Mouse (Mus musculus) forebrain, embryonic 10.5 days (tissue): ENCODE results near the gene Dhrs1. TPM values are rescaled to one million over a fixed set of nuclear protein-coding genes. Genes with fewer than 3 reads are reported as not detected.
A peak's percentile ranks its signal among the peaks of the same experiment; 100 is the strongest.

ENCODE experiments used
- DNase-seq: peaks from one replicate; pipeline ENCODE4 v3.0.0-alpha.2; 2017; ENCODE audit warnings: low spot score; ENCODE audit errors: extremely low spot score
- H3K27ac ChIP-seq: fragments of 300-500 bp; sonication (generic); 2 replicates; pipeline ENCODE4 v1.5.1; 2016; ENCODE audit warnings: mild to moderate bottlenecking
- H3K27me3 ChIP-seq: fragments of 300-500 bp; sonication (generic); 2 replicates; pipeline ENCODE4 v1.6.1; 2016; ENCODE audit warnings: mild to moderate bottlenecking; ENCODE audit not compliant: poor library complexity, severe bottlenecking
- H3K36me3 ChIP-seq: fragments of 300-500 bp; sonication (generic); replicated peaks from 2 replicates; pipeline ENCODE4 v1.6.1; 2016; ENCODE audit warnings: mild to moderate bottlenecking, moderate library complexity
- H3K4me1 ChIP-seq: fragments of 300-500 bp; sonication (generic); 2 replicates; pipeline ENCODE4 v1.6.1; 2016
- H3K4me3 ChIP-seq: fragments of 300-500 bp; sonication (generic); 2 replicates; pipeline ENCODE4 v1.5.1; 2016; ENCODE audit warnings: mild to moderate bottlenecking, moderate library complexity
- H3K9me3 ChIP-seq: fragments of 300-500 bp; sonication (generic); 2 replicates; pipeline ENCODE4 v1.6.1; 2016; ENCODE audit warnings: mild to moderate bottlenecking, moderate library complexity
- WGBS: fragments of 180-500 bp; shearing (Covaris S2); methylation state at CpG from one replicate; pipeline ENCODE4 v1.1.7; 2016; 5-methylcytosine and 5-hydroxymethylcytosine counted together
- polyA plus RNA-seq: library from polyadenylated mRNA; unstranded; fragments of >200 nt; fragmentation: Nextera tagmentation; extraction: Ambion mirVana; gene quantifications from 2 replicates; pipeline ENCODE4 v1.2.1, GENCODE M21; 2016

The Dhrs1 gene
- polyA plus RNA-seq, 1 experiment from 2014 or later = 62.5 TPM

DNA sequence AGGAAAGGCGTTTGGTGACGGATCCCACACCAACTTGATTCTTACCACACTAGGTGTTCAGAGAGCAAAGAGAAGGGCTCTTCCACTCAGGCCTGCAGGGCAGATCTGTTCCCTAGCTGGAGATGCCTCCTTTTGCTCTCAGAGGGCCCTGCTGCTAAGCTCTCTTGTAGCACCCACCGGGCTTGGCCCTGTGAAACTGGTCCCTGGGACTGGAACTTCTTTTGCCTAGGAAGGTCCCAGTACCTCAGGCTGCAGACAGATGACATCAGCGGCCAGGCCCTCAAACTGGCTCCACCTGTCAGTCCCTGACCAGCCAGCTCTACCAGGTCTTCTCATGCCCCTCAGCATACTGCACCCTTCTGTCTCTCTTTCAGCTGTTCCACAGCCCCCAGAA, 31.8 kb downstream of the Dhrs1 start, which contains the start of gene Tgm1:
Gene Tgm1, minus strand, starts transcription at position 198 of the 394 bp plus-strand sequence.
- Histone ChIP-seq H3K27me3 (peaks cover 35% of the 10 kb centered on the region), H3K36me3 (peaks cover 27% of the 10 kb centered on the region), H3K27ac (0 out of 2 replicates have a peak within 1 kb of the TSS, but pooled peaks have one; percentile 15), H3K4me1 (peaks cover 18% of the 10 kb centered on the region), H3K4me3 (peak within 1 kb of the TSS; percentile 37), H3K9me3 (no peaks in the 10 kb centered on the region)
- 26% methylated on average over 4 of the region's 4 CpGs for WGBS
- DNase-seq = no peak

DNA sequence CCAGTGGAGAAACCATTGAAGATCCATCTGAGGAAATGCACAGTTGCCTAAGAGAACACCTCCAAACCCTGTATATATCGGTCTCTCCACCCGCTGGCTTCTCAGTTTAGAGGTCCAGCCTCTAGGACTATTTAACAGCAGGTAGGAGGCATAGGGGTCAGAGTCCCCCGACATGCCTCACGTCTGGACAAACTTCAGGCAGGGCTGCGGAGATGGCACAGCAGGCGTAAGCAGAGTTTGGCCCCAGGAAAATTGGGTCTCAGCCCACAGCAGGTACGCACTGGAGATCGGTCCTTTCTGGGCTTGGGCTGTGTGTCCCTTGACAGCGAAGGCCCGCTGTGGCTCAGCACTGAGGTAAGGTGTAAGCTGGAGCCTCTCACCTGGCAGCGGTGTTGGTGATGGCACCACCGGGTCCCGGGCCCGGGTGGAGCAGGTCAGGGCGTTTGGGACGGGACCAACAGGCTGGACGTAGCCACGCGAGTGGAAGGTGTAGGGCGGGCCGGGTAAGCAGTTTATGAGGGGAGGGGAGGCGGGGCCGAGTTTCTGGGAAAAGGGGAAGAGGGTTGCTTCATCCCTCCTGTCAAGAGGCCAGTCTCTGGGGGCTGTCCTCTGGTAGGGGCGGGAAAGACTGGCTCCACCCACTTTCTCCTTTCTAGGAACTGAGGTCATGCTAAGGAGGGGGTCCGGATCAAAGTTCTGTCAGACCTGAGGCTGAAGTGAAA, 32.3 kb downstream of the Dhrs1 start:
- 0 out of 2 replicates have a peak overlapping the region, but pooled peaks have one; percentile 15 for H3K27ac ChIP-seq
- peaks cover 35% of the 10 kb centered on the region for H3K27me3 ChIP-seq
- H3K9me3 ChIP-seq = no peaks in the 10 kb centered on the region
- peak overlapping the region; percentile 37 for H3K4me3 ChIP-seq
- H3K36me3 ChIP-seq = peaks cover 22% of the 10 kb centered on the region
- WGBS = 17% methylated on average over 25 of the region's 25 CpGs
- peaks cover 18% of the 10 kb centered on the region for H3K4me1 ChIP-seq
- no peak for DNase-seq

DNA sequence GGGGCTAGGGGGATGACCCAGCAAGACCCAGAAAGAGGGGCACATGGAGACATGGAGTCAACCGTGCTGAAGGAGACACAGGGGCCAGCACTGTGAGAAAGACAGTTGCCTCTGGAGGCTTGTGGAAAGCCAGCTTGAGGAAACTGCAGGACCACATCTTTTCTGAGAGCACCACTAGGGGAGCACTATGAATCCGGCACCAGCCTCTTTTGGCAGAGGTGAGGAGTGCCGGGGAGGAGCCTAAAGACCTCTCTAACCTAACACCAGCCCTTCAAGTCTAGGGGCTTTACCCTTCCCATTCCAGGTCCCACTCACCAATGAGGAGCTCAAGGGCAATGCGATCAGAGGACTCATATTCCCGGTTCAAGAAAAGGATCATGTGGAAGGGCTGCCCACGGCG, 33.7 kb downstream of the Dhrs1 start:
- H3K9me3 ChIP-seq = no peaks in the 10 kb centered on the region
- peaks cover 35% of the 10 kb centered on the region for H3K27me3 ChIP-seq
- no peak for DNase-seq
- no peak overlapping the region for H3K27ac ChIP-seq
- H3K36me3 ChIP-seq = peaks cover 9% of the 10 kb centered on the region
- WGBS = 88% methylated on average over 7 of the region's 7 CpGs
- H3K4me1 ChIP-seq = peaks cover 12% of the 10 kb centered on the region
- H3K4me3 ChIP-seq = no peak overlapping the region

GRCm38 (mm10) chr14:55709509-55709908, 36.0 kb downstream of the Dhrs1 start:
- H3K27ac ChIP-seq = no peak overlapping the region
- DNase-seq = no peak
- peaks cover 35% of the 10 kb centered on the region for H3K27me3 ChIP-seq
- no peaks in the 10 kb centered on the region for H3K36me3 ChIP-seq
- H3K4me1 ChIP-seq = peaks cover 11% of the 10 kb centered on the region
- no peak overlapping the region for H3K4me3 ChIP-seq
- 87% methylated on average over 4 of the region's 4 CpGs for WGBS
- H3K9me3 ChIP-seq = no peaks in the 10 kb centered on the region

GRCm38 (mm10) chr14:55707397-55707796, 38.1 kb downstream of the Dhrs1 start:
- Histone ChIP-seq H3K27me3 (peaks cover 17% of the 10 kb centered on the region), H3K27ac (no peak overlapping the region), H3K4me3 (no peak overlapping the region), H3K9me3 (no peaks in the 10 kb centered on the region), H3K4me1 (no peaks in the 10 kb centered on the region), H3K36me3 (no peaks in the 10 kb centered on the region)
- 81% methylated on average over 5 of the region's 5 CpGs for WGBS
- no peak for DNase-seq

DNA sequence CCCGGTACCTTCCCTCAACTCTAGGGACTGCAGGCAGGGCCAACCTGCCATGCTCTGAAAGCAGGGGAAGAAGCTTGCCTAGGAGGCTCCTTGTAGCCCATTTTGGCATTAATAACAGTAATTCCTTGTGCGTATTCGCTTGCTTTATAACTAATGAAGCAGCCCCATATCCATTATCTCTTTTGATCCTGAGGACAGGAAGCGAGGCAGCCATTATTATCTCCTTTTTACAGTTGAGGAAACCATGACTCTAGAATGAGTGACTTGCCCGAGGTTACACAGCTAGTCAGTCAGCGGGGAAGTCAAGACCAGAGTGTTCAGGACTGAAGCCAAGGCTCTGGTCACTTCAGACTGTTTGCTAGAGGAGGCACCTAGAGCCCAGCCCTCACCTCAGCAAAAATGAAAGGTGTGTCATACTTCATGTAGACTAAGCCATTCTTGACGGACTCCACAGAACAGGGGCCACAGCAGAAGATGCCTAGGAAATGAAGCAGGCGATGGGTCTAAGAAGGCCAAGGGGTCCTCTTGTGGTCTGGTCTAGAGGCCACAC, 39.4 kb downstream of the Dhrs1 start:
- Histone ChIP-seq H3K27me3 (peaks cover 4% of the 10 kb centered on the region; the same call in 1 of the 2 replicates), H3K9me3 (no peaks in the 10 kb centered on the region), H3K4me1 (no peaks in the 10 kb centered on the region), H3K36me3 (no peaks in the 10 kb centered on the region), H3K27ac (no peak overlapping the region), H3K4me3 (no peak overlapping the region)
- DNase-seq = no peak
- WGBS = 92% methylated on average over 8 of the region's 8 CpGs

DNA sequence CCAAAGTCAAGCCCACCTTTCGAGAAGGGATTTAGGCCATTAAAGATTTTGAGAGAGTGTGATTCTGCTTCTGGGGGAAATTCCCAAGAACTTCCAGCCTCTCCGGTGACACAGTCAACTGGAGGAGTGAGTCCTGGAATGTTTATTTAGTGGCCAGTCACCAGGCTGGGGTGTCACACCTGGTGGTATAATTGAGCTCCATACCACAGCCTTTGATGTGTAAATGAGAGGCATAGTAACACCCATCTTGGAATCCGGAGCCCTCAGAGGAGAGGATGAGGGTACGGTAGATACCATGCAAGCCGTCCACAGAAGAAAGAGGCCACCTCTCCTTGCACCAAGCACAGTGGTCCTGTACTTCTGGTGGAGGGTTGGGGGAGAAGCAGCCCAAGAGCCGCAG, 42.7 kb downstream of the Dhrs1 start:
- H3K27me3 ChIP-seq = no peaks in the 10 kb centered on the region
- WGBS = 71% methylated on average over 6 of the region's 6 CpGs
- H3K27ac ChIP-seq = no peak overlapping the region
- H3K4me1 ChIP-seq = no peaks in the 10 kb centered on the region
- H3K36me3 ChIP-seq = no peaks in the 10 kb centered on the region
- no peak for DNase-seq
- H3K4me3 ChIP-seq = no peak overlapping the region
- no peaks in the 10 kb centered on the region for H3K9me3 ChIP-seq

- H3K27ac ChIP-seq = no peak overlapping the region
- no peak for DNase-seq
- no peaks in the 10 kb centered on the region for H3K27me3 ChIP-seq
- H3K9me3 ChIP-seq = no peaks in the 10 kb centered on the region
- no peak overlapping the region for H3K4me3 ChIP-seq
- 68% methylated on average over 9 of the region's 9 CpGs for WGBS
- H3K36me3 ChIP-seq = no peaks in the 10 kb centered on the region
- no peaks in the 10 kb centered on the region for H3K4me1 ChIP-seq
Measured at GRCm38 (mm10) chr14:55701131-55701530, 44.4 kb downstream of the Dhrs1 start.

DNA sequence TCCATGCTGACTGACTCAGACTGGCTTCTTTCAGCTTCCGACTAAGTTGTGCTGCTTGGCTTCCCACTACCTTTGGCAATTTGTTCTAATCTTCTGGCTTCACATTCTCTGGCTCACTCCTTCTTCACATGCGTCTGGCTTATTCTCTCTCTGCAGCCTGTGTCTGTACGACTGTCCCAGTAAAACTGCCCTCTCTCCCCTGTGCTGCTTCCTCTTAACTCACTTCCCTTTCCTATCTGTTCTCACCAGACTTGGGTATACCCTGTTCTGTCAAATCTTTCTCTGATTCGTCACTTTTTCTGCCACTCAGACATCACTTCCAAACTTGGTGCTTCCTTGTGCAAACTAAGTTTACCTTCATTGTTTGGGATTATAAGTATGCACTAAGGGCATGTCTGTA, 48.3 kb downstream of the Dhrs1 start:
- Histone ChIP-seq H3K27ac (no peak overlapping the region), H3K36me3 (no peaks in the 10 kb centered on the region), H3K9me3 (0 out of 2 replicates have a peak, but pooled peaks cover 8% of the 10 kb centered on the region), H3K27me3 (no peaks in the 10 kb centered on the region), H3K4me1 (no peaks in the 10 kb centered on the region), H3K4me3 (no peak overlapping the region)
- DNase-seq = no peak
- WGBS = 80% methylated on average over 4 of the region's 4 CpGs

DNA sequence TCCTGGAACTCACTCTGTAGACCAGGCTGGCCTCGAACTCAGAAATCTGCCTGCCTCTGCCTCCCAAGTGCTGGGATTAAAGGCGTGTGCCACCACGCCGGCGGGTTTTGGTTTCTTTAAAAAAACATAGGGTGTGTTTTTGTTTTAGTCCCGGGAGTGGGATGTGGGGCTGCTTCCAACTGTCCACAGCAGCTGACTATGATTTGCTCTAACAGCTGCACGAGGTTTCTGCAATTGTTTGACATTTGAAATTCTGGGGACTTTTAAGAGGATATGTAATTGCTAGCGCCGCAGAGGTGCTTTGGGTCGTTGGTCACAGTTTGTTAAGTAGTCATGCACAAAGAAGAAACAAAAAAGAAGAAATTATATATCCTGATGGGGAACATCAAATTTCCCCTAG, 56.1 kb downstream of the Dhrs1 start:
- no peaks in the 10 kb centered on the region for H3K4me1 ChIP-seq
- 86% methylated on average over 10 of the region's 10 CpGs for WGBS
- H3K36me3 ChIP-seq = no peaks in the 10 kb centered on the region
- no peaks in the 10 kb centered on the region for H3K27me3 ChIP-seq
- H3K4me3 ChIP-seq = no peak overlapping the region
- H3K27ac ChIP-seq = no peak overlapping the region
- 0 out of 2 replicates have a peak, but pooled peaks cover 5% of the 10 kb centered on the region for H3K9me3 ChIP-seq
- no peak for DNase-seq

Other genes with a start within 250 kb of the Dhrs1 start
- gene Cpne6, start 235.2 kb downstream of the Dhrs1 start, polyA plus RNA-seq = 0.05 and 0.14 TPM in 2 replicates
- gene Nrl, start 220.7 kb downstream of the Dhrs1 start, polyA plus RNA-seq = not detected in 2 replicates
- 18.3 and 20.0 TPM in 2 replicates for gene Pck2, start 205.4 kb downstream of the Dhrs1 start, polyA plus RNA-seq
- 68.1 and 73.3 TPM in 2 replicates for gene Dcaf11, start 185.7 kb downstream of the Dhrs1 start, polyA plus RNA-seq
- gene A730061H03Rik, start 185.3 kb downstream of the Dhrs1 start, polyA plus RNA-seq = not detected in 2 replicates
- gene Fitm1, start 170.1 kb downstream of the Dhrs1 start, polyA plus RNA-seq = not detected in 2 replicates
- gene Psme1, start 167.6 kb downstream of the Dhrs1 start, polyA plus RNA-seq = 90.9 and 94.3 TPM in 2 replicates
- gene Emc9, start 160.4 kb downstream of the Dhrs1 start, polyA plus RNA-seq = 5.3 and 5.4 TPM in 2 replicates
- gene Psme2, start 154.6 kb downstream of the Dhrs1 start, polyA plus RNA-seq = 154 and 171 TPM in 2 replicates
- gene Rnf31, start 154.0 kb downstream of the Dhrs1 start, polyA plus RNA-seq = 20.5 and 21.3 TPM in 2 replicates
- gene Irf9, start 142.1 kb downstream of the Dhrs1 start, polyA plus RNA-seq = 7.3 and 7.6 TPM in 2 replicates
- 5.6 and 5.7 TPM in 2 replicates for gene Rec8, start 127.7 kb downstream of the Dhrs1 start, polyA plus RNA-seq
- 110 and 123 TPM in 2 replicates for gene Ipo4, start 109.7 kb downstream of the Dhrs1 start, polyA plus RNA-seq
- 0.98 and 1.00 TPM in 2 replicates for gene Gm49378, start 107.8 kb downstream of the Dhrs1 start, polyA plus RNA-seq
- 78.3 and 78.7 TPM in 2 replicates for gene Tm9sf1, start 101.9 kb downstream of the Dhrs1 start, polyA plus RNA-seq
- 0.58 and 1.1 TPM in 2 replicates for gene Tssk4, start 95.5 kb downstream of the Dhrs1 start, polyA plus RNA-seq
- 62.4 and 63.7 TPM in 2 replicates for gene Mdp1, start 85.2 kb downstream of the Dhrs1 start, polyA plus RNA-seq
- gene Gmpr2, start 73.7 kb downstream of the Dhrs1 start, polyA plus RNA-seq = 59.9 and 62.4 TPM in 2 replicates
- gene Nedd8, start 73.6 kb downstream of the Dhrs1 start, polyA plus RNA-seq = 664 and 665 TPM in 2 replicates
- gene Tinf2, start 63.9 kb downstream of the Dhrs1 start, polyA plus RNA-seq = 78.8 and 79.7 TPM in 2 replicates
- 0.26 and 0.44 TPM in 2 replicates for gene Tgm1, start 31.8 kb downstream of the Dhrs1 start, polyA plus RNA-seq
- gene Rabggta, start 23.4 kb downstream of the Dhrs1 start, polyA plus RNA-seq = 30.2 and 31.5 TPM in 2 replicates
- gene Nop9, start within 50 bp of the Dhrs1 start, polyA plus RNA-seq = 63.0 and 68.4 TPM in 2 replicates
- gene Cideb, start 12.8 kb upstream of the Dhrs1 start, polyA plus RNA-seq = 0.33 TPM in 1 of 2 replicates, not detected in the other
- 0.19 and 0.28 TPM in 2 replicates for gene Ltb4r2, start 15.7 kb upstream of the Dhrs1 start, polyA plus RNA-seq
- gene Ltb4r1, start 20.3 kb upstream of the Dhrs1 start, polyA plus RNA-seq = 0.26 TPM in 2 replicates
- 4.6 and 5.4 TPM in 2 replicates for gene Adcy4, start 38.4 kb upstream of the Dhrs1 start, polyA plus RNA-seq
- 8.0 and 10.2 TPM in 2 replicates for gene Ripk3, start 43.2 kb upstream of the Dhrs1 start, polyA plus RNA-seq
- 37.9 and 39.1 TPM in 2 replicates for gene Nfatc4, start 77.5 kb upstream of the Dhrs1 start, polyA plus RNA-seq
- 24.5 and 25.8 TPM in 2 replicates for gene Nynrin, start 108.3 kb upstream of the Dhrs1 start, polyA plus RNA-seq
- 0.10 and 0.12 TPM in 2 replicates for gene Cbln3, start 138.7 kb upstream of the Dhrs1 start, polyA plus RNA-seq
- gene Khnyn, start 139.3 kb upstream of the Dhrs1 start, polyA plus RNA-seq = 22.7 and 25.3 TPM in 2 replicates
- gene Sdr39u1, start 154.6 kb upstream of the Dhrs1 start, polyA plus RNA-seq = 41.9 and 48.9 TPM in 2 replicates
- gene Cma1, start 199.0 kb upstream of the Dhrs1 start, polyA plus RNA-seq = not detected in 2 replicates
- gene Cma2, start 205.3 kb upstream of the Dhrs1 start, polyA plus RNA-seq = not detected in 2 replicates